Mouse (Mus musculus) intestine, embryonic 14.5 days (tissue): ENCODE data around the gene Piezo1. TPM values are rescaled to one million over a fixed set of nuclear protein-coding genes. Genes with fewer than 3 reads are reported as not detected.
"Not testable (repeated sequence)": the region's sequence is repeated elsewhere in the genome, so short reads cannot be mapped to it uniquely, and the experiment has no call there.

ENCODE experiments used
- ATAC-seq: fragments of 200-750 bp; cut with Nextera tagmentation; replicated peaks from 2 replicates; pipeline ENCODE4 v1.8.0; 2017; ENCODE audit warnings: low read depth, moderate number of reproducible peaks, moderate TSS enrichment, moderate library complexity; ENCODE audit not compliant: low FRiP score, low TSS enrichment
- DNase-seq: peaks from one replicate; pipeline ENCODE4 v3.0.0-alpha.2; 2018; ENCODE audit warnings: low spot score
- H3K27ac ChIP-seq: fragments of 300-500 bp; sonication (generic); 2 replicates; pipeline ENCODE4 v1.5.1; 2014; ENCODE audit warnings: low read depth, mild to moderate bottlenecking, control low read depth
- H3K27me3 ChIP-seq: fragments of 300-500 bp; sonication (generic); replicated peaks from 2 replicates; pipeline ENCODE4 v1.6.1; 2014; ENCODE audit warnings: low read length, control low read depth; ENCODE audit not compliant: control insufficient read depth, insufficient read depth
- H3K36me3 ChIP-seq: fragments of 300-500 bp; sonication (generic); 2 replicates; pipeline ENCODE4 v1.6.1; 2014; ENCODE audit warnings: low read length, control low read depth; ENCODE audit not compliant: control insufficient read depth, insufficient read depth
- H3K4me1 ChIP-seq: fragments of 300-500 bp; sonication (generic); replicated peaks from 2 replicates; pipeline ENCODE4 v1.6.1; 2014; ENCODE audit warnings: low read length, control low read depth, mixed read lengths; ENCODE audit not compliant: control insufficient read depth, insufficient read depth
- H3K4me2 ChIP-seq: fragments of 300-500 bp; sonication (generic); 2 replicates; pipeline ENCODE4 v1.6.1; 2014; ENCODE audit warnings: low read length
- H3K4me3 ChIP-seq: fragments of 300-500 bp; sonication (generic); 2 replicates; pipeline ENCODE4 v1.5.1; 2014; ENCODE audit warnings: low read depth, low read length, control low read depth, mixed read lengths
- H3K9ac ChIP-seq: fragments of 300-500 bp; sonication (generic); 2 replicates; pipeline ENCODE4 v1.6.1; 2014; ENCODE audit warnings: mild to moderate bottlenecking, low read length
- H3K9me3 ChIP-seq: fragments of 300-500 bp; sonication (generic); 2 replicates; pipeline ENCODE4 v1.6.1; 2016; ENCODE audit warnings: low read length, control low read depth; ENCODE audit not compliant: control insufficient read depth
- WGBS: fragments of 180-500 bp; shearing (Covaris S2); extraction: QIAGEN DNeasy Blood & Tissue Kit; methylation state at CpG from one replicate; pipeline ENCODE4 v1.1.7; 2014; 5-methylcytosine and 5-hydroxymethylcytosine counted together
- polyA plus RNA-seq: library from polyadenylated mRNA; unstranded; fragments of >200 nt; fragmentation: Nextera tagmentation; extraction: Ambion mirVana; gene quantifications from 2 replicates; pipeline ENCODE4 v1.2.1, GENCODE M21; 2014

Piezo1 gene
- polyA plus RNA-seq, 1 experiment from 2014 or later = 17.9 TPM

DNA sequence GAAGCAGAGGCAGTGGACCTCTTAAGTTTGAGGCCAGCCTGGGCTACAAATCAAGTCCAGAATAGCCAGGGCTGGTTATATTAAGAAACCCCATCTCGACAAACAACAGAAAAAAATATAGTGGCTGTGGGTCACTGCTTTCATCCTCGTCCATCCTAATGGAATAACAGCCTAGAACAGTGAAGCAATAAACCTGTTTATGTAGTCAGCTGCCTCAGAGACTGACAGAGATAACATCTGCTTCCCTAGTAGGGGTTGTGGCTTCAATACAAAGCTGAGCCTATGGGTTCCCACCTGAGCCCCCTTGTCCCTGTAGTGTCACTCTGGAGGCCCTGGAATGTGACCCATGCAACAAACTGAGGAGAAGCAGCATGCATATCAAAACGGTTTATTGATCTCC lies 23.1 kb upstream of the Piezo1 start:
- ATAC-seq (no peak), DNase-seq (no peak)
- Histone ChIP-seq H3K9ac (no peak overlapping the region), H3K27me3 (no peaks in the 10 kb centered on the region), H3K4me1 (peaks cover 31% of the 10 kb centered on the region), H3K27ac (peak overlapping the region; percentile 54), H3K4me3 (no peak overlapping the region), H3K36me3 (peaks cover 46% of the 10 kb centered on the region), H3K9me3 (no peaks in the 10 kb centered on the region), H3K4me2 (peak overlapping the region; percentile 80)
- 29% methylated on average over 3 of the region's 3 CpGs for WGBS

DNA sequence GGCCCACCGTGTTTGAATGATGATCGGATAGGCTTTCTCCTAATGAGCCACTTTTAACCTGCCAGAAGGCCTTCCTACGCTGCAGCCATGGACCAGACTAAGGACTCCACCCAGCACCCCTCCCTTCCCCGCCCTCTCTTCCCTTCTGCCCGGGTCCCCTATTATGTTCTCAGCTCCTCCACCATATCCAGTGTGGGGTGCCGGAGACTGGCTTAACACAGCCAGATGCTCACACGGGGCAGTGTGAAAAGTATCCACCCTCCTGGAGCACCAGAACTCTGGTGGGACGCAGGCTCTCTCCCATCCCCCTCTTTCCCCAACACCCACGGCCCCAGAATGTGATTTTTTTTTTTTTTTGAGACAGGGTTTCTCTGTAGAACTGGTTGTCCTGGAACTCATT lies 22.4 kb upstream of the Piezo1 start:
- H3K9me3 ChIP-seq = no peaks in the 10 kb centered on the region
- H3K27me3 ChIP-seq = no peaks in the 10 kb centered on the region
- no peak overlapping the region for H3K9ac ChIP-seq
- no peak overlapping the region for H3K4me2 ChIP-seq
- no peak overlapping the region for H3K27ac ChIP-seq
- H3K36me3 ChIP-seq = peaks cover 46% of the 10 kb centered on the region
- no peak overlapping the region for H3K4me3 ChIP-seq
- DNase-seq (no peak), ATAC-seq (no peak)
- 62% methylated on average over 9 of the region's 9 CpGs for WGBS
- peaks cover 33% of the 10 kb centered on the region for H3K4me1 ChIP-seq

DNA sequence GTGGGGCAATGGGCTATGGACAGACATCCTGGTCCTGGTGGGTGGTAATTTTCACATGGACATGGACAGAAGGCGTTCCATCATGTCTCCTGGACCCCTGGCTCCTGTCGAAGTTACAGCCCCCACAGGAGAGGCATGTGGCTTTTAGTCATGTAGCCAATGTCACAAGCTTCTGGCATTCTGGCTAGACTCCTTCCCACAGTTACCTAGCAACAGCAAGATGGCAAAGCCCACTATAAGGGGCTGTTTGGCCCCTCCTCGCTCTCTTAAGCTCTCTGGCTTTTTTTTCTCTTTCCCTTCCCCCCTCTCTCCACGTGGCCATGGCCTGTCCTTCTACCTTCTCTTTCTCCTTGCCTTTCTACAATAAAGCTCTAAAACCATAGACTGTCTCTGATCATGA lies 22.0 kb upstream of the Piezo1 start:
- 38% methylated on average over 4 of the region's 4 CpGs for WGBS
- peaks cover 46% of the 10 kb centered on the region for H3K36me3 ChIP-seq

DNA sequence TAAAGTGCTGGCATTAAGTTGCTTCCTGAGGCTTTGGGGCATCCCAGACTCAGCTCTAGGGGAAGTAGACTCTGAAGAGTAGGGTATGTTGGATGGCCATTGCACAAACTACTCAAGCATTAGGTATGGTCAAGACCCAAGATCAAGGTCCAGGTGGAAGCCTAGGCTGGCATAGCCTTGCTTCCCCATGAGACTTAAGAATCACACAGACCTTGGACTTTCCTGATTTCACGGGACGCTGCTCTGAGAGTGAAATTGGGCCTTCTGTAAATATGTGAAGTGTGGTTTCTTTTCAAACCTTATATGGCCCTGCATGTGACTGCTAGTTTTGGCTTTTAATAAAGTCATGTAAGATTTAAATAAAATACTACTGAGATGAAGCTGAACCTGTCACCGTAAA lies 21.6 kb upstream of the Piezo1 start:
- no peak for DNase-seq
- H3K9me3 ChIP-seq = no peaks in the 10 kb centered on the region
- no peaks in the 10 kb centered on the region for H3K27me3 ChIP-seq
- H3K27ac ChIP-seq = no peak overlapping the region
- H3K4me2 ChIP-seq = no peak overlapping the region
- peaks cover 46% of the 10 kb centered on the region for H3K36me3 ChIP-seq
- no peak overlapping the region for H3K9ac ChIP-seq
- peaks cover 33% of the 10 kb centered on the region for H3K4me1 ChIP-seq
- H3K4me3 ChIP-seq = no peak overlapping the region
- 86% methylated on average over 3 of the region's 3 CpGs for WGBS
- ATAC-seq = no peak

More for the DNA sequence above, 22.0 kb upstream of the Piezo1 start:
- H3K4me2 ChIP-seq, H3K27me3 ChIP-seq, H3K27ac ChIP-seq, DNase-seq, H3K4me3 ChIP-seq, ATAC-seq, H3K9ac ChIP-seq, H3K9me3 ChIP-seq: not testable (repeated sequence)
- peaks cover 33% of the 10 kb centered on the region for H3K4me1 ChIP-seq

DNA sequence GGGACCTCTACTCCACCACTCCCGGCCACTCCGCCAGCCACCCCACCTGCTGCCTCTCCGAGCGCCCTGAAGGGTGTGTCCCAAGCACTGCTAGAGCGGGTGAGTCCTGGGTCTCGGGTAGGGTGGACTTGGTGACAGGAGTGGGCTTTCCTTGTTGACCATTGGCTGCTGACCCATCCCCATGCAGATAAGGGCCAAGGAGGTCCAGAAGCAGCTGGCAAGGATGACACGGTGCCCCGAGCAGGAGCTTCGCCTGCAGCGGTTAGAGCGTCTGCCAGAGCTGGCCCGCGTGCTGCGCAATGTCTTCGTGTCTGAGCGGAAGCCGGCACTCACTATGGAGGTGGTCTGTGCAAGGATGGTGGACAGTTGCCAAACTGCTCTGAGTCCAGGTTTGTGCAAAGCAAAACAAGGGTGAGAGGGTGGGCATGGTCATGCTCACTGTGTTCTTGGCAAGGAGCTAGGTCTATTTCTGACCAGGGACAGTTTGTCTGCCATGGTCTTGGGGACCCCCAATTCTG lies 20.7 kb upstream of the Piezo1 start:
- H3K4me2 ChIP-seq = no peak overlapping the region
- no peaks in the 10 kb centered on the region for H3K9me3 ChIP-seq
- ATAC-seq = no peak
- peaks cover 32% of the 10 kb centered on the region for H3K4me1 ChIP-seq
- H3K4me3 ChIP-seq = no peak overlapping the region
- no peak for DNase-seq
- H3K27ac ChIP-seq = no peak overlapping the region
- H3K9ac ChIP-seq = no peak overlapping the region
- H3K36me3 ChIP-seq = peaks cover 46% of the 10 kb centered on the region
- WGBS = 86% methylated on average over 17 of the region's 17 CpGs
- H3K27me3 ChIP-seq = no peaks in the 10 kb centered on the region

DNA sequence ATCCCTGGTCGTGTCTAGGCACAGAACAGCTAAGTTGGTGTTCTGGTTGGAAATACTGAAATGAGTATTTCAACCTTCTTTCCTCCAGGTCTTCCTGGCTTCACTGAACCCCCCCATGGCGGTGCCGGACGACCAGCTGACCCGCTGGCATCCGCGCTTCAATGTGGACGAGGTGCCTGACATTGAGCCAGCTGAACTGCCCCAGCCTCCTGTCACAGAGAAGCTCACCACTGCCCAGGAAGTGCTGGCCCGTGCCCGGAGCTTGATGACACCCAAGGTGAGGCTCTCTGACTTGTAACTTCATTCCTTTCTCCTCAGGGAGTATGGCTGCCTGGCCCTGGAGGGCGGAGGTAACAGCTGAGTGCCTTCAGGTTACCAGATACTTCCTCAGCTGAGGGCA lies 20.0 kb upstream of the Piezo1 start:
- Histone ChIP-seq H3K4me2 (no peak overlapping the region), H3K4me1 (peaks cover 35% of the 10 kb centered on the region), H3K9me3 (no peaks in the 10 kb centered on the region), H3K27me3 (no peaks in the 10 kb centered on the region), H3K4me3 (no peak overlapping the region), H3K9ac (no peak overlapping the region), H3K27ac (no peak overlapping the region), H3K36me3 (peaks cover 46% of the 10 kb centered on the region)
- DNase-seq (no peak), ATAC-seq (no peak)
- 94% methylated on average over 11 of the region's 11 CpGs for WGBS

DNA sequence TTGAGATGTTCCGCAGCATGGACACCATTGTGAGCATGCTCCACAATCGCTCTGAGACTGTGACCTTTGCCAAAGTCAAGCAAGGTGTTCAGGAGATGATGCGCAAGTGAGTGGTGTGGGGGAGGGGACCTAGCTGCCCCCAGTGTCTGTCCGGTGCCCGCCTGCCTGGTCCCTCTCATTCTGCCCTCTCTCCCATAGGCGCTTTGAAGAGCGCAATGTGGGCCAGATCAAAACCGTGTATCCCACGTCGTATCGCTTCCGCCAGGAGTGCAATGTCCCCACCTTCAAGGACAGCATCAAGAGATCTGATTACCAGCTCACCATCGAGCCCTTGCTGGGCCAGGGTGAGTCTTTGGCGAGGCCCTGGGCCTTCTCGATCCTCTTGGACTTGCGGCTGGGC lies 18.9 kb upstream of the Piezo1 start:
- Histone ChIP-seq H3K27ac (no peak overlapping the region), H3K9me3 (no peaks in the 10 kb centered on the region), H3K4me3 (no peak overlapping the region), H3K9ac (no peak overlapping the region), H3K36me3 (peaks cover 46% of the 10 kb centered on the region), H3K4me1 (peaks cover 23% of the 10 kb centered on the region), H3K27me3 (no peaks in the 10 kb centered on the region), H3K4me2 (no peak overlapping the region)
- 97% methylated on average over 16 of the region's 16 CpGs for WGBS
- ATAC-seq (no peak), DNase-seq (no peak)

DNA sequence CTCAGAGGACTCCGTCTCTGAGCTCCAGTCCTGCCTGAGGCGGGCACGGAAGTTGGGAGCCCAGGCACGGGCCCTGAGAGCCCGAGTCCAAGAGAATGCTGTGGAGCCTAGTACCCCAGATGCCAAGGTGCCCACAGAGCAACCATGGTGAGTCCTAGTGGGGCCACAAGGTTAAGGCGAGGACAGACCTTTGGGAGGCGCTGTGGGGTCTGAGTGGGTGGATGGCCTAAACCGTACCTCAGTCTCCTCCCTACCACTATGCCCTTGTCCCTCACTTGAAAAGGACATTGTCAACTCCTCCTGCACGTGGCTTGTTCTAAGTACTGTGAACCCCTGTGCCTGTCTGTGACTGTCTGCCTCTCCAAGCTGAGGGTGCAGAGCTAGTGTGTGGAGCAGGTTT lies 18.2 kb upstream of the Piezo1 start:
- ATAC-seq = no peak
- WGBS = 62% methylated on average over 9 of the region's 9 CpGs
- Histone ChIP-seq H3K27ac (no peak overlapping the region), H3K4me1 (peaks cover 18% of the 10 kb centered on the region), H3K36me3 (peaks cover 46% of the 10 kb centered on the region), H3K9me3 (no peaks in the 10 kb centered on the region), H3K4me3 (peak overlapping the region; percentile 97), H3K9ac (peak overlapping the region; percentile 97), H3K27me3 (no peaks in the 10 kb centered on the region), H3K4me2 (peak overlapping the region; percentile 87)
- no peak for DNase-seq

DNA sequence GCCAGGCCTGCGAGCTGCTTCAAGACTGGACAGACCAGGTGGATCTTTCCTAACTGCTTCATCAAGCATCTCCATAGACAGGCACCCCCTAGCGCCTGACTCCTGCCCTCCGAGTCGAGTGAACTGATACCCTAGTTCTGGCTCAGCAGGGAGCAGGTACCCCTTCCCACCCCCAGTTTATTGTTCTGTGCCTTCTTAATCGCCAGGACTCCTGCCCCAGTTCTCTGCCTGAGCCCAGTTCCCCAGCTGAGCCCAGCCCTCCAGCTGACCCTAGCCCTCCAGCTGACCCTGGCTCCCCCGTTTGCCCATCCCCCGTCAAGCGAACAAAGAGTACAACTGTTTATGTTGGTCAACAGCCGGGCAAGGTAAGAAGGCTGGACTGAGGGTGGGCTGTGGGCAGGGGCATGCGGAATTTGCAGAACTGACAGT lies 17.8 kb upstream of the Piezo1 start:
- H3K4me1 ChIP-seq = peaks cover 18% of the 10 kb centered on the region
- ATAC-seq (0 out of 2 replicates have a peak, but pooled peaks have one; percentile 10), DNase-seq (no peak)
- peaks cover 46% of the 10 kb centered on the region for H3K36me3 ChIP-seq
- H3K9me3 ChIP-seq = no peaks in the 10 kb centered on the region
- H3K27ac ChIP-seq = no peak overlapping the region
- no peaks in the 10 kb centered on the region for H3K27me3 ChIP-seq
- H3K4me2 ChIP-seq = peak overlapping the region; percentile 87
- H3K9ac ChIP-seq = peak overlapping the region; percentile 97
- 7% methylated on average over 10 of the region's 10 CpGs for WGBS
- peak overlapping the region; percentile 97 for H3K4me3 ChIP-seq
